Mouse (Mus musculus) limb, embryonic 15.5 days (tissue): ENCODE measurements at regions not wholly inside any gene's neighbourhood (a gene's known extent, or its start where the extent isn't known, plus 50 kb on each side); places are given as distances from the start of the nearest gene placed in this dataset.

Experiments used
- ATAC-seq: fragments of 200-750 bp; cut with Nextera tagmentation; 2 replicates; pipeline ENCODE4 v1.8.0; 2017; ENCODE audit warnings: low read depth, moderate TSS enrichment; ENCODE audit not compliant: insufficient number of reproducible peaks, low FRiP score, low TSS enrichment
- H3K27ac ChIP-seq: fragments of 300-500 bp; sonication (generic); 2 replicates; pipeline ENCODE4 v1.5.1; 2015; ENCODE audit warnings: moderate library complexity, mild to moderate bottlenecking, inconsistent platforms
- H3K27me3 ChIP-seq: fragments of 300-500 bp; sonication (generic); 2 replicates; pipeline ENCODE4 v1.6.1; 2015; ENCODE audit warnings: inconsistent platforms
- H3K36me3 ChIP-seq: fragments of 300-500 bp; sonication (generic); 2 replicates; pipeline ENCODE4 v1.6.1; 2015; ENCODE audit warnings: inconsistent platforms
- H3K4me1 ChIP-seq: fragments of 300-500 bp; sonication (generic); 2 replicates; pipeline ENCODE4 v1.6.1; 2015; ENCODE audit warnings: inconsistent platforms
- H3K4me2 ChIP-seq: fragments of 300-500 bp; sonication (generic); 2 replicates; pipeline ENCODE4 v1.6.1; 2015; ENCODE audit warnings: mild to moderate bottlenecking, inconsistent platforms
- H3K4me3 ChIP-seq: fragments of 300-500 bp; sonication (generic); 2 replicates; pipeline ENCODE4 v1.5.1; 2015; ENCODE audit warnings: mild to moderate bottlenecking, inconsistent platforms
- H3K9ac ChIP-seq: fragments of 300-500 bp; sonication (generic); 2 replicates; pipeline ENCODE4 v1.6.1; 2015; ENCODE audit warnings: inconsistent platforms
- H3K9me3 ChIP-seq: fragments of 300-500 bp; sonication (generic); 2 replicates; pipeline ENCODE4 v1.6.1; 2016; ENCODE audit warnings: inconsistent platforms
- WGBS: fragments of 180-500 bp; shearing (Covaris S2); methylation state at CpG from one replicate; pipeline ENCODE4 v1.1.7; 2015; 5-methylcytosine and 5-hydroxymethylcytosine counted together

- WGBS, result 38% methylated on average over 3 of the region's 3 CpGs
- no peak overlapping the region for H3K4me2 ChIP-seq
- no peak overlapping the region for H3K4me3 ChIP-seq
- H3K36me3 ChIP-seq, result no peaks in the 10 kb centered on the region
- no peaks in the 10 kb centered on the region for H3K4me1 ChIP-seq
- no peaks in the 10 kb centered on the region for H3K27me3 ChIP-seq
- no peak for ATAC-seq
- no peaks in the 10 kb centered on the region for H3K9me3 ChIP-seq
- no peak overlapping the region for H3K27ac ChIP-seq
- H3K9ac ChIP-seq, result no peak overlapping the region
These were observed 1001.8 kb upstream of the Tenm3 start for GRCm38 (mm10) chr8:49845575-49845974.

GRCm38 (mm10) chr8:49831970-49832369, 988.2 kb upstream of the Tenm3 start:
- no peak overlapping the region for H3K4me3 ChIP-seq
- no peak overlapping the region for H3K9ac ChIP-seq
- no peaks in the 10 kb centered on the region for H3K36me3 ChIP-seq
- H3K4me1 ChIP-seq, result 0 out of 2 replicates have a peak, but pooled peaks cover 2% of the 10 kb centered on the region
- H3K27ac ChIP-seq, result no peak overlapping the region
- H3K4me2 ChIP-seq, result no peak overlapping the region
- H3K9me3 ChIP-seq, result no peaks in the 10 kb centered on the region
- ATAC-seq, result no peak
- no peaks in the 10 kb centered on the region for H3K27me3 ChIP-seq

GRCm38 (mm10) chr8:49829345-49829744, 985.6 kb upstream of the Tenm3 start:
- no peak for ATAC-seq
- WGBS, result 3% methylated on average over 2 of the region's 2 CpGs
- Histone ChIP-seq H3K27me3 (no peaks in the 10 kb centered on the region), H3K9me3 (no peaks in the 10 kb centered on the region), H3K4me3 (no peak overlapping the region), H3K36me3 (no peaks in the 10 kb centered on the region), H3K27ac (no peak overlapping the region), H3K9ac (no peak overlapping the region), H3K4me2 (no peak overlapping the region), H3K4me1 (0 out of 2 replicates have a peak, but pooled peaks cover 2% of the 10 kb centered on the region)

- Histone ChIP-seq H3K9ac (no peak overlapping the region), H3K27ac (no peak overlapping the region), H3K4me2 (no peak overlapping the region), H3K4me1 (no peaks in the 10 kb centered on the region), H3K36me3 (no peaks in the 10 kb centered on the region), H3K4me3 (no peak overlapping the region), H3K27me3 (no peaks in the 10 kb centered on the region), H3K9me3 (no peaks in the 10 kb centered on the region)
- ATAC-seq, result no peak
These were observed 982.5 kb upstream of the Tenm3 start for GRCm38 (mm10) chr8:49826231-49826630.

GRCm38 (mm10) chr8:49825000-49825399, 981.2 kb upstream of the Tenm3 start:
- Histone ChIP-seq H3K4me2 (no peak overlapping the region), H3K9ac (no peak overlapping the region), H3K9me3 (no peaks in the 10 kb centered on the region), H3K27me3 (no peaks in the 10 kb centered on the region), H3K36me3 (no peaks in the 10 kb centered on the region), H3K27ac (no peak overlapping the region), H3K4me3 (no peak overlapping the region), H3K4me1 (no peaks in the 10 kb centered on the region)
- WGBS, result 82% methylated on average over 5 of the region's 5 CpGs
- no peak for ATAC-seq

- whole genome bisulfite sequencing, result 32% methylated on average over 2 of the region's 2 CpGs
- Histone ChIP-seq H3K36me3 (no peaks in the 10 kb centered on the region), H3K9me3 (no peaks in the 10 kb centered on the region), H3K9ac (no peak overlapping the region), H3K4me2 (no peak overlapping the region), H3K27ac (no peak overlapping the region), H3K4me1 (no peaks in the 10 kb centered on the region), H3K27me3 (no peaks in the 10 kb centered on the region), H3K4me3 (no peak overlapping the region)
- ATAC-seq, result no peak
These were observed 979.0 kb upstream of the Tenm3 start for GRCm38 (mm10) chr8:49822791-49823190.

- 88% methylated on average over 2 of the region's 2 CpGs for WGBS
- H3K36me3 ChIP-seq, result no peaks in the 10 kb centered on the region
- no peak overlapping the region for H3K27ac ChIP-seq
- no peaks in the 10 kb centered on the region for H3K4me1 ChIP-seq
- H3K9me3 ChIP-seq, result no peaks in the 10 kb centered on the region
- H3K4me2 ChIP-seq, result no peak overlapping the region
- H3K4me3 ChIP-seq, result no peak overlapping the region
- no peak overlapping the region for H3K9ac ChIP-seq
- no peak for ATAC-seq
- no peaks in the 10 kb centered on the region for H3K27me3 ChIP-seq
These were observed 955.5 kb upstream of the Tenm3 start for GRCm38 (mm10) chr8:49799236-49799635.

GRCm38 (mm10) chr8:49796741-49797140, 953.0 kb upstream of the Tenm3 start:
- H3K9ac ChIP-seq, result no peak overlapping the region
- WGBS, result 70% methylated on average over 3 of the region's 3 CpGs
- H3K9me3 ChIP-seq, result no peaks in the 10 kb centered on the region
- no peaks in the 10 kb centered on the region for H3K36me3 ChIP-seq
- H3K4me2 ChIP-seq, result no peak overlapping the region
- H3K4me1 ChIP-seq, result no peaks in the 10 kb centered on the region
- no peak overlapping the region for H3K4me3 ChIP-seq
- ATAC-seq, result no peak
- no peaks in the 10 kb centered on the region for H3K27me3 ChIP-seq
- no peak overlapping the region for H3K27ac ChIP-seq

GRCm38 (mm10) chr8:49794491-49794890, 950.7 kb upstream of the Tenm3 start:
- no peaks in the 10 kb centered on the region for H3K9me3 ChIP-seq
- no peak overlapping the region for H3K27ac ChIP-seq
- no peak overlapping the region for H3K9ac ChIP-seq
- H3K36me3 ChIP-seq, result no peaks in the 10 kb centered on the region
- H3K4me1 ChIP-seq, result no peaks in the 10 kb centered on the region
- ATAC-seq, result no peak
- H3K4me3 ChIP-seq, result no peak overlapping the region
- H3K4me2 ChIP-seq, result no peak overlapping the region
- no peaks in the 10 kb centered on the region for H3K27me3 ChIP-seq
- 75% methylated on average over 1 of the region's 1 CpGs for WGBS

GRCm38 (mm10) chr8:49769829-49770228, 926.1 kb upstream of the Tenm3 start:
- no peak for ATAC-seq
- WGBS, result 45% methylated on average over 4 of the region's 4 CpGs
- no peaks in the 10 kb centered on the region for H3K27me3 ChIP-seq
- no peaks in the 10 kb centered on the region for H3K4me1 ChIP-seq
- 0 out of 2 replicates have a peak overlapping the region, but pooled peaks have one; percentile 29 for H3K27ac ChIP-seq
- no peak overlapping the region for H3K4me2 ChIP-seq
- H3K9ac ChIP-seq, result no peak overlapping the region
- H3K9me3 ChIP-seq, result no peaks in the 10 kb centered on the region
- no peaks in the 10 kb centered on the region for H3K36me3 ChIP-seq
- no peak overlapping the region for H3K4me3 ChIP-seq

GRCm38 (mm10) chr8:49738043-49738442, 894.3 kb upstream of the Tenm3 start:
- 66% methylated on average over 6 of the region's 6 CpGs for WGBS

GRCm38 (mm10) chr8:49729156-49729555, 885.4 kb upstream of the Tenm3 start:
- WGBS, result 24% methylated on average over 2 of the region's 2 CpGs
- Histone ChIP-seq H3K4me2 (no peak overlapping the region), H3K4me1 (no peaks in the 10 kb centered on the region), H3K9ac (no peak overlapping the region), H3K9me3 (no peaks in the 10 kb centered on the region), H3K27me3 (no peaks in the 10 kb centered on the region), H3K4me3 (no peak overlapping the region), H3K36me3 (no peaks in the 10 kb centered on the region), H3K27ac (no peak overlapping the region)
- no peak for ATAC-seq

More at GRCm38 (mm10) chr8:49738043-49738442, 894.3 kb upstream of the Tenm3 start:
- H3K27ac ChIP-seq, result no peak overlapping the region
- H3K36me3 ChIP-seq, result no peaks in the 10 kb centered on the region
- no peak for ATAC-seq
- no peak overlapping the region for H3K9ac ChIP-seq
- H3K27me3 ChIP-seq, result no peaks in the 10 kb centered on the region
- H3K9me3 ChIP-seq, result no peaks in the 10 kb centered on the region
- H3K4me1 ChIP-seq, result no peaks in the 10 kb centered on the region
- H3K4me2 ChIP-seq, result no peak overlapping the region
- no peak overlapping the region for H3K4me3 ChIP-seq

- H3K4me2 ChIP-seq, result no peak overlapping the region
- 61% methylated on average over 2 of the region's 2 CpGs for WGBS
- ATAC-seq, result no peak
- H3K4me3 ChIP-seq, result no peak overlapping the region
- H3K27me3 ChIP-seq, result no peaks in the 10 kb centered on the region
- no peak overlapping the region for H3K27ac ChIP-seq
- no peaks in the 10 kb centered on the region for H3K4me1 ChIP-seq
- H3K9ac ChIP-seq, result no peak overlapping the region
- no peaks in the 10 kb centered on the region for H3K9me3 ChIP-seq
- no peaks in the 10 kb centered on the region for H3K36me3 ChIP-seq
These were observed 868.6 kb upstream of the Tenm3 start for GRCm38 (mm10) chr8:49712371-49712770.
